Mouse (Mus musculus): ENCODE data around the gene Gabrb2.

Gabrb2 gene

DNA sequence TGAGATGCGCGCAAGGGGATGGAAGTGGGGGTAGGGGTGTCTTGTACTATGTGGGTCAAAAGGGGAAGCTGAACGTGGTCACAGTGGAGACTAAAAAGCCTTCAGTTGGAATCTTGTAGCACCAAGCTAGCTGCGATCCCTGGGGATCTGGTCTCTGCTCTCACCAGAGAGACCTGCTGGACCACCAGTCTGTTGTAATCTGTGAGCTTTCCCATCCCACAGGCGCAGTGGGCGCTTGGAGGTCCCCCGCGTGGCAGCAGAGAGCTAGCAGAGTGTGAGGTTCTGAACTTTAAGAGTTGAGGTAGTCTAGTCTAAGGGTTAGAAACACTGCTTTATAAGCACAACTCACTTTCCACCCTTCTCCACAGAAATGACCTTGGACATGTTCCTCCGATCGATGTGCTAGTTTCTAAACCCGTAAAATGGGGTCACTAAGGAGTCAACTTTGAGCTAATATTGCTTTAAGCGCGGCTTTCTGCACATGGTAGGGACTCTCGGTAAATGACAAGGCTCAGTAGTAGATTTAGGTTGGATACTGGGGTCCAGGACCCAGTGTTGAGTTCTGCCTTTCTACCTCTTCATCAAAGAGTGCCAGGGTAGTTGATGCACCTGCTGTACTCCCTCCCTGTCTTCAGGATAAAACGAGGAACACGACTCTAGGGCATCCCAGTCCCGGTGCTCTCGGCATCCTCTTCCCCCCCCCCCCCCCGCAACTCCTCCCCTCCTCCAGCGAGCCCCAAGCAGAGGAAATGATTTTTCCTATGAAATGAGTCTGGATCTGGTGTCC is at the start of gene Gabrb2:
Gene Gabrb2, plus strand, starts transcription at position 762 of the 787 bp plus-strand sequence.
- in situ Hi-C loops (cut with MboI, MseI), result no loop called here

- in situ Hi-C loops (cut with MboI, MseI), result no loop called here
These were observed 40.6 kb upstream of the Gabrb2 start for GRCm38 (mm10) chr11:42378983-42379382.

- in situ Hi-C loops (cut with MboI, MseI), result no loop called here
These were observed 33.1 kb upstream of the Gabrb2 start for GRCm38 (mm10) chr11:42386486-42386885.

DNA sequence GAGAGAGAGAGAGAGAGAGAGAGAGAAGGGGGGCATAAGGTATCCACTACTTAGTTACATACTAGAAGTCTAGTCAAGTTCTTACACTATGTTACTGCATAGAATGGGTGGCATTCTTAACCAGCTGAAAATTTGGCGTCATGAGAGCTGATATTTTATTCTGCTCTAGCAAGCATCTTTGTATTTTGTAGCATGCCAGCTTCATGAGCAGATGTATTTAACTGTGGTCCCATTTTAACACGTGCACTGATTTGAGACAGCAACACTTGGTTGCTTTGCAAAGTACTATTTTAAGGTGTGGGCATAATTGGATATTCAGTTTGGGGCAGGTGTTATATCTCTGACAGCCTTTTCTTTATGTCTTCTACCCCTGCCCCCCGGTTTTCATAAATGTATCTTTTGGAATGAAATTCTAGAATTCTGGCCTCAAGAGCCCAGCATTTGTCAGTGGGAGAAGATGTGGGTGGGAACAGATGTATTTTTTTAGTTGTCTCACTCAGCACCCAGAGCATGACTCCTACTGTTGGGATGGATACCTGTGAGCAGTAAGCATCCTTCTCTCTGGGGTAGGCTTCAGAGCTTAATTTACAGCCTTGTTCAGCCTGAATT is 28.8 kb upstream of the Gabrb2 start:
- in situ Hi-C loops (cut with MboI, MseI), result no loop called here

- in situ Hi-C loops (cut with MboI, MseI), result no loop called here
These were observed 26.1 kb upstream of the Gabrb2 start for GRCm38 (mm10) chr11:42393451-42393850.

- in situ Hi-C loops (cut with MboI, MseI), result no loop called here
These were observed 455 bp downstream of the Gabrb2 start for GRCm38 (mm10) chr11:42419791-42420633.

DNA sequence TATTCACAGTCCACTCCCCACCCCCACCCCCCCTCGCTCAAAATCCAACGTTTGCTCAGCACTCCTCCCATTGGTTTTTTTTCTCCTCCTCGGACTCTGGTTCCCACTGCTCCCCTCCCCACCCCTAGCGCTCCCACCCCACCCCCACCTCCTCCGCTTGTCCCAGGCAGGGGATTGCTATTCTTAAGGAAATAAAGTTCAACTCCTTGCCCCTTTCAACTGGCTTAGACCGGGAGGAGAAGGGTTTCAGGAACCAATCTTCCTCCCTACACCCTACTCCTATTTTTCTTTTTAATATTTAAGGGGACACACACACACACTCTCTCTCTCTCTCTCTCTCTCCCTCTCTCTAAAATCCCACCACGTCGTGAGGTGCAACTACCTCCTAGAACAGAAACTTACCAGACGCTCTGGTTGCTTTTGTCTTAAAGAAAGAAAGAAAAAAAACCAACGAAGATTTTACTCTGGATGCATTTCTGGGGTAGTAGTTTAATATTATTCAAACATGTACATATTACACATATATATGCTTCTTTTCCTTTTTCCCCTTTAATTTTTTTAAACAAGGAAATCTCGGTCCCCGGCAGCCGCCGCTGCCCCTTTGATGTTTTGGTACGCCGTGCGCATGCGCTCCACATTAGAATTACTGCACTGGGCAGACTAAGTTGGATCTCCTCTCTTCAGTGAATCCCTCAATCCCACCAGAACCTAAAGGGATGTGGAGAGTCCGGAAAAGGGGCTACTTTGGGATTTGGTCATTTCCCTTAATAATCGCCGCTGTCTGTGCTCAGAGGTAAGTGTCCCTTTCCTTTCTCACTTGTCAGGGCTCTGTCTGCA is 1.3 kb downstream of the Gabrb2 start:
- in situ Hi-C loops (cut with MboI, MseI), result no loop called here

DNA sequence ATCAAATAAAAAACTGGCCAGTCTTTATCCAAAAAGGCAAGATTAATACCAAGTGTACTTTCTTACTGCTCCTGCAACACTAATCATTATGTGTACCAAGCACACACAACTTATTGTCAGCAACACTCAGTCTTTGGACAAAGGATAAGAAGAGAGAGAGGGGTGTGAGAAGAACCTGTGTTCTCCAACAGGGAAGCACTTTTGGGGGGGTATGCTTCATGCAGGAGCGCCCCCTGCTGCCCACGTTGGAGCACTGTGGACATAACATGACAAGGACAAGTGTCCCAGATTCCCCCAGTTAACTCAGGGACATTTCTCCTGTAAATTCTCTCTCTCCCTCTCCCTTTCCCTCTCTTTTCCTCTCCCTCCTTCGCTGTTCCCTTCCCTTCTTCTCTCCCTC is 3.7 kb downstream of the Gabrb2 start:
- in situ Hi-C loops (cut with MboI, MseI), result no loop called here

- in situ Hi-C loops (cut with MboI, MseI), result no loop called here
These were observed 11.9 kb downstream of the Gabrb2 start for GRCm38 (mm10) chr11:42431495-42431894.

DNA sequence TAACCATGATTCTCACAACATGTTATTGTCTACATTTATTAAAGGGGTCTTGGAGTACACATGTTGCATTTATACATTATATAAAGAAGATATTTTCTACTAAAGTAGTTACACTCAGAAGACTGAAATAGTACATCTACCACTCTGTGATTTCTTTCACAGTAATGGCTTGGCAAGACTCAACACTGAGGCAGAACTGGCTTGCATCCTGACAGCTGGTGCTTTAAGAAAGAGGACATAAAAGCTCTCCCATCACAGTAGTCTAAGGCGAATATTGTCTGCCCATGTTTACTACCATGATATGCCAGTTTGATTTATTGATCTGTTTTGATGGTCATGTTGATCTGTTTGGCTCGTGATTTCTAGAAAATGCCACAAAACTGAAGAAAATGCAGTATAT is 19.4 kb downstream of the Gabrb2 start:
- in situ Hi-C loops (cut with MboI, MseI), result no loop called here

GRCm38 (mm10) chr11:42443641-42444040 is 24.1 kb downstream of the Gabrb2 start:
- in situ Hi-C loops (cut with MboI, MseI), result no loop called here

- in situ Hi-C loops (cut with MboI, MseI), result no loop called here
These were observed 29.4 kb downstream of the Gabrb2 start for GRCm38 (mm10) chr11:42448929-42449328.

DNA sequence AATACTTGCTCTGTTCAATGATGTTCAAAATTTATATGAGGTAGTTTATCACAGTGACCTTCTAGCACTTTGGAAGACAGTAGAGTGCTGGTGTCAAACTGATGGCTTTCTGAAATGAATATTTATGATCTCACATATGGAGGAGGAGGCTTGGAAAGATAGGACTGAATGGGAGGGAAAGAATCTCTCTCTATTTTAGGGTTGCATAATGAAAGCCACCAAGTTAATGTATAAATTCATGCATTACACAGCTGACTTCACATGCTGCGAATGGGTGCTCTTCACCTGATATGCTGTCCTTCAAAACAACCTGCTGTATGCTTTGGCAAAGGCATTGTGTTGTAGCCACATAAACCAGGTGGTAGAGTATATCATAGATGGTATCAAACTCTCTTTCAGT is 44.6 kb downstream of the Gabrb2 start:
- in situ Hi-C loops (cut with MboI, MseI), result no loop called here

GRCm38 (mm10) chr11:42468381-42468780 is 48.8 kb downstream of the Gabrb2 start:
- in situ Hi-C loops (cut with MboI, MseI), result no loop called here

GRCm38 (mm10) chr11:42474523-42474922 is 55.0 kb downstream of the Gabrb2 start:
- in situ Hi-C loops (cut with MboI, MseI), result no loop called here

- in situ Hi-C loops (cut with MboI, MseI), result no loop called here
These were observed 68.1 kb downstream of the Gabrb2 start for GRCm38 (mm10) chr11:42487625-42488024.

DNA sequence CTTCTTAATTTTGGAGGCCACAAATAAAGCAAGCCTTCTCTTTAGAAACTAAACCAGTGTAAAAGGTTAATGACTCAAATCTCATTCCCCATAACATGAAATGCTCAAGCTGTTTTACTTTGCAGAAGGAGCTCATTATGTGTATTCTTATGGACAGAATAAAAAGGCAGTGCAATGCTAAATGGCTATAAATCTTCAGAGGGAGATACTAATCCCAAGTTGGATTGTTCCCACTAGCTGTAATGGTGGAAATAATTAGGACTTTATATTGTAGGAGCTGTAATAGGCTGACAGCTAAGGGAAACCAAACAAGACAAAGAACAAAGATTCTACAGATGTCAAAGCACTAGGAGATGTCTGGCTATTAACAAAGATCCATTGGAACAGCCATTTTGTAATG is 81.6 kb downstream of the Gabrb2 start:
- in situ Hi-C loops (cut with MboI, MseI), result no loop called here

DNA sequence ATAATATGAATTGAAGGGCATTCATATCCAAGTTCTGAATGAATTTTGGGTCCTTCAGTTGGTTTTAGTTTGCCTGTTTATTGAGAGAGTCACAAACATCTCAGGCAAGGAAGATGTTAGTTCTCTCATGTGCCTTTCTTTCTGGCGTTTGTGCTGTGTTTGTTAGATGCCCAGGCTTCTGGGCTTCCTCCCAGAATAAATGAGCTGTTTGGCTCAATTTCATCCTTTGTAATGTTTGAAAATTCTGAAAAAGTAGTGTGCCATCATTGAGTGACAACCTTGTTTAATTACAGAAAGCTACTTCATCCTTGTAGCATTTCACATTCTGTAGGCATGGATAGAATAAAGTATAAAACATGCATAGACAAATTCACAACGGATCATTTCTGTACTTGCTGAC is 85.9 kb downstream of the Gabrb2 start:
- in situ Hi-C loops (cut with MboI, MseI), result no loop called here

- in situ Hi-C loops (cut with MboI, MseI), result no loop called here
These were observed 86.4 kb downstream of the Gabrb2 start for GRCm38 (mm10) chr11:42505911-42506310.

- in situ Hi-C loops (cut with MboI, MseI), result no loop called here
These were observed 102.4 kb downstream of the Gabrb2 start for GRCm38 (mm10) chr11:42521960-42522359.

DNA sequence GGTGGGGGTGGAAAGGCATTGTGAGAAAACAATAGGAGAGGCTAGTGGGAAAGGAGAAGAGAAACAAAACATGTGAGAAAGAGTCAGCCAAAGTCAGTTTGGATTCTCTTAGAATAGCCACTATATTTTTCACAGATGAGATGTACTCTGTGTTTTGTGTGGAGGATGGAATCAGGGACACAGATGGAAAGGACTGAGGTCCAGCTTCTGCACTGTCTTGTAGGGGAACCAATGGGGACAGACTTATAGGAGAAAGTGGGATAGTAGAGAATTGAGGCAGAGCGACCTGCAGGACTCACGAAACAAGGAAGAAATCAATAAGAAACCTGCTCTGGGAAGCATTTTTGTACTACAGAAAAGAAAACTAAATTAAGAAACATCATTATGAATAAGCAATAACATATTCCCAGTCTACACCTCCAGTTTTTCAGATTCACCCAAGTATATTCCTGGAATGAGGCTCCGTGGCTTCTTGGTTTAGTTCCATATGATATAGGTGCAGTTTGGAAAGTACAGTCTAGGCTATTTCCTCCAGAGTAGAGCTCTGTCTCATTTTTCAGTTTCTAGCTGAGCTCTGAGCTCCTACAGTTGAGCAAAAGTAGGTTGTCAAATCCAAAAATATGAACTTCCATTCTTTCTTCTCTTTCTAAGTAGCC is 108.8 kb downstream of the Gabrb2 start:
- in situ Hi-C loops (cut with MboI, MseI), result no loop called here

Data from regulatory T cell (primary cell).